Mouse (Mus musculus): ENCODE measurements around the gene Glod4. TPM values are rescaled to one million over a fixed set of nuclear protein-coding genes. Genes with fewer than 3 reads are reported as not detected.
A peak's percentile ranks its signal among the peaks of the same experiment; 100 is the strongest.

The Glod4 gene
- polyA plus RNA-seq, 1 experiment from 2014 or later = 68.9 TPM

GRCm38 (mm10) chr11:76236136-76236535 lies 7.4 kb downstream of the Glod4 start:
- Histone ChIP-seq H3K36me3 (ENCODE audit: control insufficient read depth, insufficient read depth) (peaks cover 65% of the 10 kb centered on the region), H3K9me3 (ENCODE audit: control insufficient read depth) (no peaks in the 10 kb centered on the region), H3K27ac (ENCODE audit: low read depth, low read length) (no peak overlapping the region), H3K4me2 (replicated peaks; ENCODE audit: low read depth) (no peak overlapping the region), H3K4me1 (replicated peaks; ENCODE audit: control insufficient read depth, insufficient read depth, low read length) (no peaks in the 10 kb centered on the region), H3K27me3 (replicated peaks; ENCODE audit: control insufficient read depth, insufficient read depth, low read length) (no peaks in the 10 kb centered on the region), H3K4me3 (ENCODE audit: low read depth, low read length) (no peak overlapping the region), H3K9ac (ENCODE audit: low read depth, low read length) (no peak overlapping the region)
- TF ChIP-seq CTCF (IDR thresholded peaks at IDR 0.05; ENCODE audit: low read depth) = no peak
- ATAC-seq = no peak
- whole genome bisulfite sequencing = 90% methylated on average over 3 of the region's 3 CpGs

GRCm38 (mm10) chr11:76225051-76225450 lies 18.5 kb downstream of the Glod4 start:
- TF ChIP-seq CTCF (IDR thresholded peaks at IDR 0.05; ENCODE audit: low read depth) = no peak
- Histone ChIP-seq H3K27ac (ENCODE audit: low read depth, low read length) (no peak overlapping the region), H3K9me3 (ENCODE audit: control insufficient read depth) (no peaks in the 10 kb centered on the region), H3K4me3 (ENCODE audit: low read depth, low read length) (no peak overlapping the region), H3K9ac (ENCODE audit: low read depth, low read length) (no peak overlapping the region), H3K36me3 (ENCODE audit: control insufficient read depth, insufficient read depth) (peaks cover 34% of the 10 kb centered on the region), H3K4me2 (replicated peaks; ENCODE audit: low read depth) (no peak overlapping the region), H3K27me3 (replicated peaks; ENCODE audit: control insufficient read depth, insufficient read depth, low read length) (no peaks in the 10 kb centered on the region), H3K4me1 (replicated peaks; ENCODE audit: control insufficient read depth, insufficient read depth, low read length) (no peaks in the 10 kb centered on the region)
- ATAC-seq = no peak

DNA sequence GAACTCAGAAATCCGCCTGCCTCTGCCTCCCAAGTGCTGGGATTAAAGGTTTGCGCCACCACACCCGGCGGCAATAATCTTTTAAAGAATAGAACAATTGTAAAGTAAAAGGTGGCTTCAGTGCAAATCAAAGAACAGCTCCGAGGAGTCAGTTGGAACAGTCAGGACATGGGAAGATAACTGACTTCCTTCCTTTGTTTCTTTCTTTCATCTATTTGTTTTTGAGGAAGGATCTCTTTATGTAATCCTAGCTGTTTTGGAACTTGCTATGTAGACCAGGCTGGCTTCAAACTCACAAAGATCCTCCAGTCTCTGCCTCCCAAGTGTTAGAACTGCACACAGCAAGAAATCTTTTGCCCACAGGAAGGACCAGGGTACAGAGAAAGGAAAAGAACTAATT lies 18.9 kb downstream of the Glod4 start:
- Histone ChIP-seq H3K4me1 (replicated peaks; ENCODE audit: control insufficient read depth, insufficient read depth, low read length) (no peaks in the 10 kb centered on the region), H3K36me3 (ENCODE audit: control insufficient read depth, insufficient read depth) (peaks cover 34% of the 10 kb centered on the region), H3K9me3 (ENCODE audit: control insufficient read depth) (no peaks in the 10 kb centered on the region), H3K27ac (ENCODE audit: low read depth, low read length) (no peak overlapping the region), H3K27me3 (replicated peaks; ENCODE audit: control insufficient read depth, insufficient read depth, low read length) (no peaks in the 10 kb centered on the region), H3K9ac (ENCODE audit: low read depth, low read length) (no peak overlapping the region), H3K4me2 (replicated peaks; ENCODE audit: low read depth) (no peak overlapping the region), H3K4me3 (ENCODE audit: low read depth, low read length) (no peak overlapping the region)
- ATAC-seq = no peak
- WGBS = 93% methylated on average over 5 of the region's 5 CpGs
- TF ChIP-seq CTCF (IDR thresholded peaks at IDR 0.05; ENCODE audit: low read depth) = no peak

GRCm38 (mm10) chr11:76217390-76217800 lies 26.1 kb downstream of the Glod4 start, which contains the start of the genes Dbil5 and Gemin4:
Gene Dbil5 (plus strand): TSS chr11:76217608.
Gene Gemin4 (minus strand): TSS chr11:76217664.
- 0% methylated on average over 30 of the region's 35 CpGs for WGBS
- TF ChIP-seq CTCF (IDR thresholded peaks at IDR 0.05; ENCODE audit: low read depth) = peak; percentile 100
- H3K36me3 ChIP-seq (ENCODE audit: control insufficient read depth, insufficient read depth) = peaks cover 33% of the 10 kb centered on the region

GRCm38 (mm10) chr11:76216681-76217389 lies 26.7 kb downstream of the Glod4 start:
- 1% methylated on average over 33 of the region's 33 CpGs for WGBS
- ATAC-seq = peak; percentile 48
- H3K9me3 ChIP-seq (ENCODE audit: control insufficient read depth) = no peaks in the 10 kb centered on the region
- TF ChIP-seq CTCF (IDR thresholded peaks at IDR 0.05; ENCODE audit: low read depth) = no peak
- peak overlapping the region; percentile 77 for H3K4me3 ChIP-seq (ENCODE audit: low read depth, low read length)
- peaks cover 36% of the 10 kb centered on the region for H3K36me3 ChIP-seq (ENCODE audit: control insufficient read depth, insufficient read depth)
- H3K27ac ChIP-seq (ENCODE audit: low read depth, low read length) = peak overlapping the region; percentile 65
- H3K4me1 ChIP-seq (replicated peaks; ENCODE audit: control insufficient read depth, insufficient read depth, low read length) = no peaks in the 10 kb centered on the region
- peak overlapping the region; percentile 69 for H3K9ac ChIP-seq (ENCODE audit: low read depth, low read length)
- peak overlapping the region; percentile 96 for H3K4me2 ChIP-seq (replicated peaks; ENCODE audit: low read depth)
- H3K27me3 ChIP-seq (replicated peaks; ENCODE audit: control insufficient read depth, insufficient read depth, low read length) = no peaks in the 10 kb centered on the region

More at GRCm38 (mm10) chr11:76217390-76217800, 26.1 kb downstream of the Glod4 start, which contains the start of the genes Dbil5 and Gemin4:
- peak within 1 kb of the TSS; percentile 96 for H3K4me2 ChIP-seq (replicated peaks; ENCODE audit: low read depth)
- H3K4me1 ChIP-seq (replicated peaks; ENCODE audit: control insufficient read depth, insufficient read depth, low read length) = no peaks in the 10 kb centered on the region
- H3K27ac ChIP-seq (ENCODE audit: low read depth, low read length) = peak within 1 kb of the TSS; percentile 65
- peak within 1 kb of the TSS; percentile 69 for H3K9ac ChIP-seq (ENCODE audit: low read depth, low read length)
- H3K4me3 ChIP-seq (ENCODE audit: low read depth, low read length) = peak within 1 kb of the TSS; percentile 77
- peak; percentile 95 for ATAC-seq
- H3K27me3 ChIP-seq (replicated peaks; ENCODE audit: control insufficient read depth, insufficient read depth, low read length) = no peaks in the 10 kb centered on the region
- H3K9me3 ChIP-seq (ENCODE audit: control insufficient read depth) = no peaks in the 10 kb centered on the region

GRCm38 (mm10) chr11:76216049-76216540 lies 27.4 kb downstream of the Glod4 start:
- H3K4me3 ChIP-seq (ENCODE audit: low read depth, low read length) = peak overlapping the region; percentile 77; the same call in 1 of the 2 replicates
- H3K4me2 ChIP-seq (replicated peaks; ENCODE audit: low read depth) = peak overlapping the region; percentile 96; the same call in 1 of the 2 replicates
- peak overlapping the region; percentile 65; the same call in 1 of the 2 replicates for H3K27ac ChIP-seq (ENCODE audit: low read depth, low read length)
- no peak for TF ChIP-seq CTCF (IDR thresholded peaks at IDR 0.05; ENCODE audit: low read depth)
- peaks cover 31% of the 10 kb centered on the region for H3K36me3 ChIP-seq (ENCODE audit: control insufficient read depth, insufficient read depth)
- no peaks in the 10 kb centered on the region for H3K27me3 ChIP-seq (replicated peaks; ENCODE audit: control insufficient read depth, insufficient read depth, low read length)
- H3K9ac ChIP-seq (ENCODE audit: low read depth, low read length) = no peak overlapping the region
- no peaks in the 10 kb centered on the region for H3K4me1 ChIP-seq (replicated peaks; ENCODE audit: control insufficient read depth, insufficient read depth, low read length)
- WGBS = 61% methylated on average over 5 of the region's 5 CpGs
- no peak for ATAC-seq
- H3K9me3 ChIP-seq (ENCODE audit: control insufficient read depth) = no peaks in the 10 kb centered on the region
